Mouse (Mus musculus) embryonic fibroblast, embryonic 13.5 days (primary cell): ENCODE measurements around the gene Kpna6.

Source experiments
- CTCF ChIP-seq: IDR thresholded peaks from 2 replicates; pipeline ENCODE4 v1.5.1; 2011; ENCODE audit warnings: mild to moderate bottlenecking, control low read depth, low read length, moderate library complexity, borderline replicate concordance; ENCODE audit not compliant: insufficient read depth
- POLR2A ChIP-seq: IDR thresholded peaks from 2 replicates; pipeline ENCODE4 v1.6.1; 2011; ENCODE audit warnings: low read depth, mild to moderate bottlenecking, control low read depth, low read length, moderate library complexity

DNA sequence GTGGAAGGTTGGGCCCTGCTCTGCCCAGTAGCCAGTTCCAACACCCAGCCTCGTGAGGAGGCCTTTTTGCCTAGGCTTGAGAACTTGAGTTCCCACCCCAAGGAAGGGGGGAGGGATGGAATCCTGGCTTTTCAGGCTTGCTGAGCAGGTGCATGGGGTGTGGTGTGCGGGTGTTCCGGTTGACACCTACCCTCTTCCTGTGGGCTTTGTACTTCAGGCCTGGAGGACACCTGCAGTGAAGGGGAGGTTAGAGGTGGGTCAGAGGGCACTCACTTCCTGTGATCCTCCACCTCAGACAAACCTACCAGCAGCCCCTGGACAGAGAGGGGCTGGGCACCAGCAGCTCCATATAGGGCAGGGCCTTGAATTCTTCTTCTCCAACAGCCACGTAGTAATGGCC lies 62.5 kb downstream of the Kpna6 start:
- TF ChIP-seq CTCF (no peak), POLR2A (no peak)
